Mouse (Mus musculus): ENCODE results near the gene Sim2.

DNA sequence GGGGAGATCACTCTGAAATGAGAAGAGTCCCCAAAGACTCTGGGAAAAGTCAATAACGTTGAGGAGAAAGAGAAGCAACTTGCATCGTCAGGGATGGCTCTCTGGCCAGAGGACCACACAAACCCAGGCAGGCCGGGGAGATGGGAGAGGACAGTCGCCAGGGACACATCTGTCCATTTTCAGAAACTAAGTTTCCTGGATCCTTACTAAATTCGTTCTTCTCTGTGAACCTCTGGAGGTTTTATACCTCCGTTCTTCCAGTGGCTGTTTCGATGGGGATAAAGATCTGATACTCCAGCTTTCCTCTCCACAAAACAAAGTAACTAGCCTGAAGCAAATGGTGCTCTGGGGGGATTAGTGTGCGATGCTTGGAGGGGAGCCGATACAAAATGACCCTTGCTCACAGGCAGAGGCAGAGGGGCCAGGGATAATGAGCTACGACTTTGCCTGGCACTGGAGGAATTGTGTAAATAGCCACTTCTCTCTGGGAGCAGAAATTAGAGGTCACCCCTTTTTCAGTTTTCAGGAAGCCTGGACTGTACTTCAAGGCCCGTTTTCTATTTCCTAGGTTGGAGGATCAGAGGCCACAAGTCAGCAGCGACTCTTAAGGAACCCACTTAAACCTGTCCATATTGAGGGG, 7.9 kb downstream of the Sim2 start:
- TF ChIP-seq POLR2A (IDR thresholded peaks at IDR 0.05; ENCODE audit: insufficient read length, low read depth), result no peak
- no peak for TF ChIP-seq USF1 (IDR thresholded peaks at IDR 0.05; ENCODE audit: low read depth)

All from myocyte (in vitro differentiated cells).